Mouse (Mus musculus) layer of hippocampus, postnatal 36 days (tissue): ENCODE measurements at regions not wholly inside any gene's neighbourhood (a gene's known extent, or its start where the extent isn't known, plus 50 kb on each side); places are given as distances from the start of the nearest gene placed in this dataset.
A peak's percentile ranks its signal among the peaks of the same experiment; 100 is the strongest.

Experiments used
- DNase-seq, 2 experiments: peaks; one replicate each; pipeline ENCODE4 v3.0.0; 2022

DNA sequence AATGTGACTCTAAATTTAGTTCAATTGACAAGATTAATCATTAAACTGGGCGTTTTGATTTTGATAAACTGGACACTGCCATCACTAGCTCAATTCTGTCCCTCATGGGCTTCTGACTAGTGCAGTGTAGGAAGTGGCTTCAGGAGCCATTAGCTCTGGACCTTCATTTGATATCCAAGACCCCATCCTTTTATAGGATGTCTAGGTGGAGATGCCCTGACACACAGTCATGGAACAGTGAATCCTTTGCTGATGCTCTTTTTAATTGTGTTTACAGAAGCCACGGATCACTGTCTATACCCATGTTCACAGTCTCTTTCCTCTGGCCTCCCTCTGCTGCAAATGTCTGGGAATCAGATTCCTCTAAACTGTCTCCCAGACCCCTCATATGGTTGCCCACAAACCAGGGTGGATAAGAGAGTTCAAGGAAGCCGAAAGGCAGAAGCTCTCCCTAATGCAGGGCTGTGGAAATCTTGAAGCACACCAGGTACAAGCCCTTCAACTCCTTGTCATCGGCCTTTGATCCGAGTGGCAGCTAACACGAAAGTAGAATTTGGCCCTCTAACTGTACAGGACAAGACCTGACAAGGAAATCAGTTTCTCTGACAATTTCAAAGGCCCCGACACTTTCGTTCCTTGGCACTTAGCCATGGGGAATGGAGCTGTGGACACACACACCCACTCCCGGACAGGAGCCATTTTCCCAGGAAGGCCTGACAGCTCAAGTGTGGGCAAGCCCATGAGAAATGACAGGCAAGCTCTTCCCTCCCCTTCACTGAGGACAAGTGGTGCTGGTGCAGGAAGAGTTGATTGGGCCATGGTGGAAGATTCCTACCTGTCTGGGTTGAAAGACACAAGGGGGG lies 135.2 kb upstream of the Parp11 start:
- DNase-seq = no peak

DNA sequence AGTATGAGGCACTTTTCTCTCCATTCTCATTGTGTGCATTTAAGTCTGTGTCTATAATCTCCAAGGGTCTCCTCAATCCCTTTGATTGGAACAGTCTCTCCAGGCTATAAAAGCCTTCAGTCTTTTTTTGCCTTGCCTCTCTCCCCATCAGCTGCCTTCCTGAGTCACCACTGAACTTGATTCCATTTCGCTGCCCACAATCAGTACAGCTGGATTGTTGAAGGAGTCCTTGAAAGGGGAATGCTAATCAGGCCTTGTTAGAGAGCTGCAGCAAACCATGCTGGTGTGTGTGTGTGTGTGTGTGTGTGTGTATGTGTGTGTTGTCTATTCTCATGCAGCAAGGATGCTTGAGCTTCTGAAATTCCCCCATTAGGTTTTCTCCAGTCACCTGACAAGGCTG lies 129.3 kb upstream of the Parp11 start:
- no peak for DNase-seq

GRCm38 (mm10) chr6:127318746-127319582 lies 127.7 kb upstream of the Parp11 start:
- no peak for DNase-seq

DNA sequence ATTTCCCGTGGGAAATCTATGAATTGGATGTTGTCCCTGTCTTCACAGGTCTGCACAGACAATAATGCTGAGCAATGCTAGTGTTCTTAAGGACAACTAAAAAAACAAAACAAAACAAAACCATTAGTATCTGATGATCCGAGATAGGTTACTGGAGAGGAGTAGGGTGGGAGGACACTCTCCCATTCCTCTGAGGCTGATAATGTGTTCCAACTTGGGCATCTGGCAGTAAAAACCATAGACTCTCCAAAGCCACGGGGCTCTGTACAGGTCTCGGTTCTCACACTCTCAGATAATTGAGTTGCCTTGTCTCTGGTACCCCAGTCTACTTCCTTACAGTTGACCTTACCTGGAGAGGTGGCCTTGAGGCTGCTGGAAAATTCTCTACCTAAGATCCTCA lies 126.0 kb upstream of the Parp11 start:
- DNase-seq = no peak

- no peak for DNase-seq
Observed at GRCm38 (mm10) chr6:127321031-127321430, 125.6 kb upstream of the Parp11 start.

GRCm38 (mm10) chr6:127322398-127322797 lies 124.2 kb upstream of the Parp11 start:
- no peak for DNase-seq

- DNase-seq = peak; percentile 20 to 48
Observed at GRCm38 (mm10) chr6:127324984-127325383, 121.7 kb upstream of the Parp11 start.

DNA sequence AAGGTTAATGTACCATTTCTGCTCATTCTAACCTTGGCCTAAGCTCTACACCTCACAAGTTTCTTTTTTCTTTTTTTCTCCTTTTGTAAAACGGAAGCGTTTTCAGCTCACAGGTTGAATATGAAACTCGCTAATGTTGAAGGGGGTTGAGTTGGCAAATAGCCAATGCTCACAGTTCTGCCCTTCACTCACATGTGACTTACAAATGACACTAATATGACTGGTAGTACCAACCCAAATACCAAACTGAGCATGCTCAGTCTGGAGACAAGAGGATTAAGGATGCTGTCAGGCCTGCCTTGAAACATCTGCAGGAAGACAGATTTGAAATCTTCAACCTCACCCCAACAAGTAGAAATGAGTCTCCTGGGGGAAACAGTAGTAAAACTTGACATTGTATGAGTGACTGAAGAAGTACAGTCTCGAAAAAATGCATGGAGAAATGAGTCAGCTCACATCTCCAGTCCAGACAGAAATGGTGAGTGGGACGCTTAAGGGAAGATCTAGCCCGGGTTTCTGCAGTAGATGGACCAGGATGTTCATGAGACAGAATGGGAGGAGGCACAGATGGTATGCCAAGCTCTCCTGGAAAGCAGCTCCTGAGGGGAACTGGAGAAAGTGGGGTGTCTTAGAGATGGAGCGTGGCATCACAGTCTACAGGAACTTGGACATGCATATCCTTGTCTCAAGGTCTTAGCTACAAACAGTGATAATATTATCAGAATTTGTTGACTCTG lies 120.9 kb upstream of the Parp11 start:
- no peak for DNase-seq

GRCm38 (mm10) chr6:127326333-127326729 lies 120.3 kb upstream of the Parp11 start:
- no peak for DNase-seq

GRCm38 (mm10) chr6:127329191-127330014 lies 117.2 kb upstream of the Parp11 start:
- DNase-seq = no peak

DNA sequence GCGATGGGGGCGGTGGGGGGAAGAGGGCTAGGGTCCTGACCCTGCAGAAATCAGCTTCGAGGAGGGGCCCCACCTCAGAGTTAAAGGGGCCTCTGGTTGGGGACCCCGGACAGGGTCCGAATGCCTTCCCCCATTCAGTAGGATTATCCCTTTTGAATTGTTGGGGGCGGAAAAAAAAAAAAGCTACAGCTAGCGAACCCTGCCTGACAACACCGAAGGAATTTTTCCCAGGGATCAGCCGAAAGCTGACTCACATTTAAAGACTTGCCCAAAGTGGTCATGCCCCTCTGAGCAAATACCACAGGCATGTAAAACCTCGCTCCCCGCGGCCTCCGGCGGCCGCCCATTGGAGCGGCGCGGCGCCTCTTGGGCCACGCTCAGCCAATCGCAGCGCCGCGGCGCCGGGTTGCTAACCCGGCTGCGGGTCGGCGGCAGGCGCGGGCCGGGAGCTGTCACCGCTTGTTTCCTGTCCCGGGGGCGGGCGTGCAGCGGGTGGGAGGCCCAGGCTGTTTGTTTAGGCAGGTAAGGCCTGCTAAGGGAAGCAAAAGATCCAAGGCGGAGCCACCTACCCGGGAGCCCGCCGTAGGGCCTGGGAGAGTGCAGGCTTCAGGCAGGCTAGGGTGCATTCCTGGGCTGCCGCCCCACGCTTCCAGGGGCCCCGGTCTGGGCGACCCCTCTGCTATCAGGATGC lies 116.5 kb upstream of the Parp11 start:
- peak; percentile 69 to 70 for DNase-seq

GRCm38 (mm10) chr6:127331091-127331490 lies 115.5 kb upstream of the Parp11 start:
- DNase-seq = no peak

DNA sequence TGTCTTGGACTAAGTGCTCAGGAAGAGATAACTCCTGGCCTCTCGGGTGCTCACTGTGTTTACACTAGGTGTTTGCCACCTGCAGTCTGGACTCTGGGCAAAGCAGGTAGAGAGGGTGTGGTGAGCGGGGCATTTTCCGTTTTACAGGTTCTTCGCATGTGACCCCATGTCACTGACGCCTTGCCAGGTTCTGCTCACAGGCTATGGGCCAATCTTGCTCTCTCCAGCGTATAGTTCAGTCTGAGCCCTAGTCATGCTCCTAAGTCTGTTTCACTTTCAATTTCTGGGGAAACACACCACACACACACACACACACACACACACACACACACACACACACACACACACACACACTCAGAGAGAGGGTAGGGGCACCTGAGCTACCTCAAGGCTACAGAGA lies 112.4 kb upstream of the Parp11 start:
- DNase-seq = no peak

DNA sequence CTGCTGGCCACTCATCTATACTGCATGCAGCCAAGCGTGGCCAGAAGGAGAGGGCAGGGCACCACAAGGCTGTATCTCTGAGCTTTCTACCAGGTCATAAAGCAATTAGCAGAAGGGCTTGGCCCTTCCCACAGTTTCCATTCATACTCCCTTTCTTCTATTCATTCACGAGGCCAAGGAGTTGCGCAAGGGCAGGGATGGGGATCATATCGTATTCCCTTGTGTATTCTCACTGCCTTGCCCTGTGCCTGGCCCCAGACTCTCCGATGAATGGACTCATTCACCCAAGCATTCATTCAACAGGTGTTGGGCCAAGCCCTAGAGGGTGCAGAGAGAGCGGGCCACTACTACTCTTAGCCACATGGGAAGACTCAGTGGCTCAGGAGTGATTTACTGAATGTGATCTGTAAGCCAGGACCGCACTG lies 111.2 kb upstream of the Parp11 start:
- no peak for DNase-seq

GRCm38 (mm10) chr6:127335996-127336660 lies 110.5 kb upstream of the Parp11 start:
- no peak for DNase-seq

- peak; percentile 43 to 53 for DNase-seq
Observed at GRCm38 (mm10) chr6:127336681-127337397, 109.8 kb upstream of the Parp11 start.

- DNase-seq = peak; percentile 9 to 24
Observed at GRCm38 (mm10) chr6:127337398-127337871, 109.2 kb upstream of the Parp11 start.

- no peak for DNase-seq
Observed at GRCm38 (mm10) chr6:127338412-127338811, 108.2 kb upstream of the Parp11 start.

GRCm38 (mm10) chr6:127341604-127342003 lies 105.0 kb upstream of the Parp11 start:
- DNase-seq = no peak
